Comparison of ENCODE assay signal across 10 mouse cellular contexts in genomic region chr16:21644574-21644973, GRCm38 (mm10). TPM values are rescaled to one million over a fixed set of nuclear protein-coding genes. Genes with fewer than 3 reads are reported as not detected.
DNase-seq lines count a peak whose midpoint lies in the region; ATAC-seq lines count a peak whose summit lies in the region.
"Had no signal": no experiment of that assay in that cellular context is flagged by ENCODE, and none has a peak within 500 bp of the region (broad histone marks: within the 10 kb centered on the region; RNA-seq: fewer than 3 reads in every experiment).

No protein-coding gene starts in this region.

- H3K36me3 ChIP-seq in heart, embryonic 15.5 days = no peaks in the 10 kb centered on the region
- H3K36me3 ChIP-seq in embryonic facial prominence, embryonic 10.5 days (replicated peaks) = no peaks in the 10 kb centered on the region; the same call in 1 of the 2 replicates
- peaks cover 40% of the 10 kb centered on the region for H3K36me3 ChIP-seq in hindbrain, embryonic 13.5 days
- H3K36me3 ChIP-seq in midbrain, embryonic 10.5 days = peaks cover 38% of the 10 kb centered on the region

- H3K4me2 ChIP-seq in heart, embryonic 15.5 days = no peak overlapping the region
- H3K4me2 ChIP-seq in hindbrain, embryonic 13.5 days = no peak overlapping the region

- no peaks in the 10 kb centered on the region for H3K9me3 ChIP-seq in heart, embryonic 15.5 days (replicated peaks)
- H3K9me3 ChIP-seq in embryonic facial prominence, embryonic 10.5 days = no peaks in the 10 kb centered on the region
- no peaks in the 10 kb centered on the region for H3K9me3 ChIP-seq in hindbrain, embryonic 13.5 days
- H3K9me3 ChIP-seq in midbrain, embryonic 10.5 days (replicated peaks) = no peaks in the 10 kb centered on the region

- 68% methylated on average over 3 of the region's 3 CpGs for WGBS in heart, embryonic 15.5 days
- 74% methylated on average over 3 of the region's 3 CpGs for WGBS in embryonic facial prominence, embryonic 10.5 days
- WGBS in hindbrain, embryonic 13.5 days = 61% methylated on average over 3 of the region's 3 CpGs
- WGBS in midbrain, embryonic 10.5 days = 79% methylated on average over 3 of the region's 3 CpGs

- no peak for DNase-seq in heart, postnatal 4 days
- no peak for DNase-seq in embryonic facial prominence, embryonic 10.5 days (ENCODE audit: low spot score)
- DNase-seq in midbrain, embryonic 10.5 days (ENCODE audit: low spot score) = no peak
- no peak for DNase-seq in cerebellum, adult 11 months
- DNase-seq in layer of hippocampus, adult 18-20 months (ENCODE audit: low spot score in 2 of 2) = no peak
- DNase-seq: cerebellum, postnatal 25 days had no signal

- peak overlapping the region; percentile 14; the same call in 1 of the 2 replicates for H3K27ac ChIP-seq in heart, embryonic 15.5 days
- H3K27ac ChIP-seq in embryonic facial prominence, embryonic 10.5 days (replicated peaks) = peak overlapping the region; percentile 76
- peak overlapping the region; percentile 63 for H3K27ac ChIP-seq in hindbrain, embryonic 13.5 days
- peak overlapping the region; percentile 81 for H3K27ac ChIP-seq in midbrain, embryonic 10.5 days (replicated peaks)

- peaks cover 48% of the 10 kb centered on the region for H3K4me1 ChIP-seq in heart, embryonic 15.5 days (replicated peaks)
- peaks cover 29% of the 10 kb centered on the region for H3K4me1 ChIP-seq in embryonic facial prominence, embryonic 10.5 days
- peaks cover 24% of the 10 kb centered on the region for H3K4me1 ChIP-seq in hindbrain, embryonic 13.5 days (replicated peaks)
- peaks cover 29% of the 10 kb centered on the region for H3K4me1 ChIP-seq in midbrain, embryonic 10.5 days

- ATAC-seq in heart, embryonic 15.5 days (replicated peaks; ENCODE audit: insufficient number of reproducible peaks, insufficient read depth, low FRiP score, low read depth) = no peak
- ATAC-seq in hindbrain, embryonic 13.5 days (ENCODE audit: low FRiP score) = no peak
- ATAC-seq in megakaryocyte-erythroid progenitor cell, adult 5-6 weeks (replicated peaks; ENCODE audit: low FRiP score, low TSS enrichment, poor library complexity, severe bottlenecking) = no peak

- H3K27me3 ChIP-seq in heart, embryonic 15.5 days = no peaks in the 10 kb centered on the region
- no peaks in the 10 kb centered on the region for H3K27me3 ChIP-seq in embryonic facial prominence, embryonic 10.5 days (replicated peaks; ENCODE audit: low read depth, poor library complexity, severe bottlenecking)
- no peaks in the 10 kb centered on the region for H3K27me3 ChIP-seq in hindbrain, embryonic 13.5 days
- H3K27me3 ChIP-seq in midbrain, embryonic 10.5 days (ENCODE audit: low read depth, poor library complexity, severe bottlenecking) = no peaks in the 10 kb centered on the region
- H3K27me3 ChIP-seq: CH12.LX had no signal

- no peak overlapping the region for H3K9ac ChIP-seq in heart, embryonic 15.5 days
- H3K9ac ChIP-seq in hindbrain, embryonic 13.5 days = no peak overlapping the region

- H3K4me3 ChIP-seq in heart, embryonic 15.5 days = no peak overlapping the region
- no peak overlapping the region for H3K4me3 ChIP-seq in embryonic facial prominence, embryonic 10.5 days
- H3K4me3 ChIP-seq in hindbrain, embryonic 13.5 days = no peak overlapping the region
- no peak overlapping the region for H3K4me3 ChIP-seq in midbrain, embryonic 10.5 days

RNA-seq across cellular contexts. Expression of gene 2510009E07Rik, which starts 49.9 kb away (rescaled TPM):
- polyA plus RNA-seq in heart, embryonic 15.5 days (2015; fragmentation: Nextera tagmentation; extraction: Ambion mirVana) = 22.0 and 24.5 TPM in 2 replicates
- 10 to 100 TPM; 44.7 to 45.0 TPM for total RNA-seq in heart, postnatal 4 days (2021)
- 12.7 and 14.2 TPM in 2 replicates for polyA plus RNA-seq in embryonic facial prominence, embryonic 10.5 days (2016; fragmentation: Nextera tagmentation; extraction: Ambion mirVana)
- 46.1 and 48.6 TPM in 2 replicates for polyA plus RNA-seq in hindbrain, embryonic 13.5 days (2015; fragmentation: Nextera tagmentation; extraction: Ambion mirVana)
- 81.7 and 97.5 TPM in 2 replicates for polyA plus RNA-seq in midbrain, embryonic 10.5 days (2016; fragmentation: Nextera tagmentation; extraction: Ambion mirVana)
- 0.25 and 0.57 TPM in 2 replicates for total RNA-seq in megakaryocyte-erythroid progenitor cell, adult 5-6 weeks (2014; fragmentation: Nextera tagmentation)
- total RNA-seq in megakaryocyte-erythroid progenitor cell, adult 5-6 weeks (2017) = 0.23 and 2.4 TPM in 2 replicates
- total RNA-seq in layer of hippocampus, adult 18-20 months (2021) = 10 to 100 TPM; 38.0 to 43.8 TPM
- total RNA-seq: CH12.LX had no signal

Comparison
In these comparisons a context has a peak if more than half of its experiments do, and no peak if none do; other contexts are left out.
1. H3K27ac ChIP-seq: peak in every context shown above with its lines; median percentile 81 in midbrain, embryonic 10.5 days; 76 in embryonic facial prominence, embryonic 10.5 days; 63 in hindbrain, embryonic 13.5 days; 14 in heart, embryonic 15.5 days.